Mouse (Mus musculus) heart, embryonic 12.5 days (tissue): Measurements from ENCODE around the gene Cort. TPM values are rescaled to one million over a fixed set of nuclear protein-coding genes. Genes with fewer than 3 reads are reported as not detected.
"Not testable (repeated sequence)": the region's sequence is repeated elsewhere in the genome, so short reads cannot be mapped to it uniquely, and the experiment has no call there.

ENCODE experiments used
- ATAC-seq: fragments of 200-750 bp; cut with Nextera tagmentation; 2 replicates; pipeline ENCODE4 v1.8.0; 2017; ENCODE audit warnings: moderate TSS enrichment, moderate library complexity; ENCODE audit not compliant: insufficient number of reproducible peaks, low FRiP score
- H3K27ac ChIP-seq: fragments of 300-500 bp; sonication (generic); 2 replicates; pipeline ENCODE4 v1.5.1; 2016; ENCODE audit warnings: mild to moderate bottlenecking, moderate library complexity; ENCODE audit not compliant: poor library complexity, severe bottlenecking
- H3K27me3 ChIP-seq: fragments of 300-500 bp; sonication (generic); replicated peaks from 2 replicates; pipeline ENCODE4 v1.6.1; 2016; ENCODE audit warnings: mild to moderate bottlenecking, moderate library complexity
- H3K36me3 ChIP-seq: fragments of 300-500 bp; sonication (generic); 2 replicates; pipeline ENCODE4 v1.6.1; 2016; ENCODE audit warnings: mild to moderate bottlenecking, moderate library complexity
- H3K4me1 ChIP-seq: fragments of 300-500 bp; sonication (generic); replicated peaks from 2 replicates; pipeline ENCODE4 v1.6.1; 2016; ENCODE audit warnings: mild to moderate bottlenecking
- H3K4me2 ChIP-seq: fragments of 300-500 bp; sonication (generic); 2 replicates; pipeline ENCODE4 v1.6.1; 2016; ENCODE audit warnings: mild to moderate bottlenecking, moderate library complexity
- H3K4me3 ChIP-seq: fragments of 300-500 bp; sonication (generic); 2 replicates; pipeline ENCODE4 v1.5.1; 2016; ENCODE audit warnings: mild to moderate bottlenecking
- H3K9ac ChIP-seq: fragments of 300-500 bp; sonication (generic); 2 replicates; pipeline ENCODE4 v1.6.1; 2016; ENCODE audit warnings: mild to moderate bottlenecking, moderate library complexity
- H3K9me3 ChIP-seq: fragments of 300-500 bp; sonication (generic); replicated peaks from 2 replicates; pipeline ENCODE4 v1.6.1; 2016; ENCODE audit warnings: mild to moderate bottlenecking, moderate library complexity
- WGBS: fragments of 180-500 bp; shearing (Covaris S2); methylation state at CpG from one replicate; pipeline ENCODE4 v1.1.7; 2016; 5-methylcytosine and 5-hydroxymethylcytosine counted together
- polyA plus RNA-seq: library from polyadenylated mRNA; unstranded; fragments of >200 nt; fragmentation: Nextera tagmentation; extraction: Ambion mirVana; gene quantifications from 2 replicates; pipeline ENCODE4 v1.2.1, GENCODE M21; 2016

Gene Cort
- polyA plus RNA-seq: not detected in 2 replicates

- WGBS: 85% methylated on average over 11 of the region's 11 CpGs
- no peak within 1 kb of the TSS for H3K27ac ChIP-seq
- no peak within 1 kb of the TSS for H3K9ac ChIP-seq
- no peaks in the 10 kb centered on the region for H3K27me3 ChIP-seq
- no peak for ATAC-seq
- no peak within 1 kb of the TSS for H3K4me2 ChIP-seq
- no peak within 1 kb of the TSS for H3K4me3 ChIP-seq
- peaks cover 35% of the 10 kb centered on the region for H3K36me3 ChIP-seq
- peaks cover 5% of the 10 kb centered on the region for H3K4me1 ChIP-seq
- no peaks in the 10 kb centered on the region for H3K9me3 ChIP-seq
These were observed at the start of gene Cort for GRCm38 (mm10) chr4:149126663-149127062. TSS of gene Cort (minus strand) at chr4:149126763.

GRCm38 (mm10) chr4:149173661-149174060, 47.1 kb upstream of the Cort start:
- peaks cover 9% of the 10 kb centered on the region for H3K36me3 ChIP-seq
- H3K27ac ChIP-seq: no peak overlapping the region
- WGBS: 70% methylated on average over 6 of the region's 6 CpGs
- no peaks in the 10 kb centered on the region for H3K9me3 ChIP-seq
- no peak for ATAC-seq
- H3K4me3 ChIP-seq: no peak overlapping the region
- H3K27me3 ChIP-seq: no peaks in the 10 kb centered on the region
- no peak overlapping the region for H3K9ac ChIP-seq
- H3K4me1 ChIP-seq: peaks cover 11% of the 10 kb centered on the region; the same call in 1 of the 2 replicates
- H3K4me2 ChIP-seq: no peak overlapping the region

DNA sequence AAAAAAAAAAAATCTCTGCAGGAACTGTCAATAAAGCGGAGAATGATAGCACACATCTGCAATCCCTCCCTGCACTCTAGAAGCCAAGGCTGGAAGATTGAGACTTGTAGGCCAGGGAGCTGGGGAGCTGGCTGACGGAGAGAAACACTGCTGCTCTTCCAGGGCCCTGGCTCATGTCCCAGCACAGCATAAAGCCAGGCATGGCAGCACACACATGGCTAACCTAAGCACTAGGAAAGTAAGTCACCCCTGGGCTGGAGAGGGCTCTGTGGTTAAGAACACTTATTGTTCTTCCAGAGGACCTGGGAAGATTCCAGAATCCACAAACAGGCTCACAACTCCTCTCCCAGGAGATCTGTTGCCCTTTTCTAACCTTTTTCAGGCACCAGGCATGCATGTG, 46.1 kb upstream of the Cort start:
- H3K36me3 ChIP-seq: peaks cover 4% of the 10 kb centered on the region
- H3K4me2 ChIP-seq: no peak overlapping the region
- no peaks in the 10 kb centered on the region for H3K27me3 ChIP-seq
- WGBS: 67% methylated on average over 2 of the region's 2 CpGs
- H3K27ac ChIP-seq: no peak overlapping the region
- H3K4me1 ChIP-seq: peaks cover 14% of the 10 kb centered on the region
- H3K4me3 ChIP-seq: no peak overlapping the region
- H3K9ac ChIP-seq: no peak overlapping the region
- no peaks in the 10 kb centered on the region for H3K9me3 ChIP-seq
- ATAC-seq: no peak

DNA sequence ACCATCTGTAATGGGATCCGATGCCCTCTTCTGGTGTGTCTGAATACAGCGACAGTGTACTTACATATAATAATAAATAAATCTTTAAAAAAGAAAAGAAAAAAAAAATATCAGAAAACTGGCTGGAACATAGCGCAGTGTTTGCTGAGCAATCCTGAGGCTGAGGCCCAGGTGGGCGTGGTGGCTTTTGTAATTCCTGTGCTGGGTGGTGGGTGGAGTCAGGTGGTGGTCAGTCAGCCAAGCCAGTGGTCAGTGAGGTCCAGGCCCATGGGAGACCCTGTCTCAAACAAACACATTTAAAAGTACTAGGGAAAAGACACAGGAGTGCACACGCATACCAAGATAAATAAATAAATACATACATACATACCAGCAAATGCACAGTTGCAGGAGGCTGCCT, 45.5 kb upstream of the Cort start:
- Histone ChIP-seq H3K4me2 (no peak overlapping the region), H3K4me1 (peaks cover 15% of the 10 kb centered on the region), H3K9me3 (no peaks in the 10 kb centered on the region), H3K27me3 (no peaks in the 10 kb centered on the region), H3K36me3 (peaks cover 4% of the 10 kb centered on the region), H3K27ac (no peak overlapping the region), H3K4me3 (no peak overlapping the region), H3K9ac (no peak overlapping the region)
- WGBS: 90% methylated on average over 5 of the region's 5 CpGs
- ATAC-seq: peak; percentile 76

- Histone ChIP-seq H3K9me3 (no peaks in the 10 kb centered on the region), H3K4me1 (peaks cover 15% of the 10 kb centered on the region), H3K4me2 (no peak overlapping the region), H3K27me3 (no peaks in the 10 kb centered on the region), H3K9ac (no peak overlapping the region), H3K36me3 (peaks cover 4% of the 10 kb centered on the region), H3K27ac (no peak overlapping the region), H3K4me3 (no peak overlapping the region)
- no peak for ATAC-seq
- WGBS: 69% methylated on average over 5 of the region's 5 CpGs
These were observed 45.0 kb upstream of the Cort start for GRCm38 (mm10) chr4:149171581-149171981.

GRCm38 (mm10) chr4:149170394-149170931, 43.9 kb upstream of the Cort start:
- Histone ChIP-seq H3K27me3 (no peaks in the 10 kb centered on the region), H3K27ac (no peak overlapping the region), H3K4me2 (no peak overlapping the region), H3K4me3 (no peak overlapping the region), H3K9me3 (no peaks in the 10 kb centered on the region), H3K4me1 (peaks cover 19% of the 10 kb centered on the region), H3K36me3 (no peaks in the 10 kb centered on the region; the same call in 1 of the 2 replicates), H3K9ac (no peak overlapping the region)
- ATAC-seq: no peak
- WGBS: 57% methylated on average over 7 of the region's 7 CpGs

GRCm38 (mm10) chr4:149169926-149170325, 43.4 kb upstream of the Cort start:
- H3K36me3 ChIP-seq, H3K27me3 ChIP-seq, H3K27ac ChIP-seq, H3K4me2 ChIP-seq, H3K9ac ChIP-seq, H3K4me3 ChIP-seq, H3K9me3 ChIP-seq, ATAC-seq: not testable (repeated sequence)
- 77% methylated on average over 7 of the region's 8 CpGs for WGBS
- H3K4me1 ChIP-seq: peaks cover 24% of the 10 kb centered on the region

GRCm38 (mm10) chr4:149168016-149168415, 41.5 kb upstream of the Cort start:
- Histone ChIP-seq H3K9me3 (no peaks in the 10 kb centered on the region), H3K4me3 (no peak overlapping the region), H3K9ac (no peak overlapping the region), H3K4me1 (peaks cover 33% of the 10 kb centered on the region), H3K4me2 (peak overlapping the region; percentile 79), H3K36me3 (peaks cover 22% of the 10 kb centered on the region), H3K27ac (no peak overlapping the region), H3K27me3 (no peaks in the 10 kb centered on the region)
- ATAC-seq: no peak
- WGBS: 40% methylated on average over 2 of the region's 2 CpGs

DNA sequence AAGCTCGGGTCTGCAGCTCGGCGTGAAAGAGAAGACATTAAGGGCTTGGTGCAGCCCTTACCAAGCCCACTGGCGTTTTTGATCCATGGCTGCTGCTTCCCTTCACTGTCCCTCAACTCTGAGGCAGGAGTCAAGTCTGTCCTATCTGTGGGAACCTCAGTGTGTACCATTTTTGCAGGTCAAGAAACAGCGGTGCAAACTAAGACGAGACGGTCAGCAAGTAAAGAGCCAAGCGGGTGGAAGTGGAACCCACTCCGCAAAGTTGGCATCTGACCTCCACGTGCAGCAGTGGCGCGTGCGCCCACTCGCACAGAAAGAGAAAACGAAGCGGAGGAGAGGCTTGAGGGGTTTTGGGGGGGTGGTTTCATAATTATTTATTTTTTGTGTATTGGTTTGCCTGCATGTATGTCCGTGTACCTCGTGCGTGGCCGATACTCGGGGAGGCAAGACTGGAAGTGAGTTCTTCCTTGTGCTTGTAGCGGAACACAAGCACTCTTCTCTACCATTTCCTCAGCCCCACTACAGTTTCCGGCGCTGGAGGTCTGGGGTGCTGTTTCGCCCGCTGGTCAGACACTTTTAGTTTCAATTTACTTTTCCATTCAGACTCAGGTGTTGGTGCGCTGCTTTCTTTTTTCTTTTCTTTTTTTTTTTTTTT, 40.5 kb upstream of the Cort start:
- peaks cover 30% of the 10 kb centered on the region for H3K36me3 ChIP-seq
- peaks cover 31% of the 10 kb centered on the region for H3K4me1 ChIP-seq
- H3K9me3 ChIP-seq: no peaks in the 10 kb centered on the region
- peak overlapping the region; percentile 92 for H3K4me3 ChIP-seq
- H3K27me3 ChIP-seq: no peaks in the 10 kb centered on the region
- 1% methylated on average over 27 of the region's 27 CpGs for WGBS
- ATAC-seq: peak; percentile 40; the same call in 1 of the 2 replicates
- H3K9ac ChIP-seq: peak overlapping the region; percentile 69
- peak overlapping the region; percentile 79 for H3K4me2 ChIP-seq
- peak overlapping the region; percentile 57; the same call in 1 of the 2 replicates for H3K27ac ChIP-seq

GRCm38 (mm10) chr4:149166215-149166946, 39.8 kb upstream of the Cort start, which contains the start of gene Pgd:
TSS of gene Pgd (minus strand) at chr4:149166771.
- H3K4me1 ChIP-seq: peaks cover 31% of the 10 kb centered on the region
- WGBS: under 1% methylated on average over 48 of the region's 59 CpGs
- H3K9me3 ChIP-seq: no peaks in the 10 kb centered on the region
- H3K27ac ChIP-seq: peak within 1 kb of the TSS; percentile 95
- H3K27me3 ChIP-seq: no peaks in the 10 kb centered on the region
- peak within 1 kb of the TSS; percentile 92 for H3K9ac ChIP-seq
- peaks cover 37% of the 10 kb centered on the region for H3K36me3 ChIP-seq
- peak within 1 kb of the TSS; percentile 92 for H3K4me3 ChIP-seq
- H3K4me2 ChIP-seq: peak within 1 kb of the TSS; percentile 79
- peak; percentile 99 for ATAC-seq

DNA sequence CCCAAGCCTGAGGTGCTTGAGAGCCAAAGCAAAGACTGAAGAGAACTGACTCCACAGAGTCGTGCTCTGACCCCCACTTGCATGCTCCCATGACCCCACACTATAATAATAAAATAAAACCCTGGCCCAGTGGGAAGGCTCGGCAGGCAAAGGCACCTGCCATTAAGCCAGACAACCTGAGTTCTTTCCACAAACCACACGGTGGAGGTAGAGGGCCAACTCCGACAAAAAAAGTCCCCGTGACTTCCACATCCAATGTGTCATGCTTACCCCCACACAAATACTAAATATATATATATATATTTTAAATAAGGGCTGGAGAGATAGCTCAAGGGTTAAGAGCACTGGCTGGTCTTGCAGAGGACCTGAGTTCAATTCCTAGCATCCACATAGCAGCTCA, 37.6 kb upstream of the Cort start:
- Histone ChIP-seq H3K4me2 (no peak overlapping the region), H3K4me1 (peaks cover 26% of the 10 kb centered on the region), H3K27ac (no peak overlapping the region), H3K27me3 (no peaks in the 10 kb centered on the region), H3K9me3 (no peaks in the 10 kb centered on the region), H3K4me3 (no peak overlapping the region), H3K9ac (no peak overlapping the region), H3K36me3 (peaks cover 58% of the 10 kb centered on the region)
- 67% methylated on average over 5 of the region's 5 CpGs for WGBS
- no peak for ATAC-seq
